Mouse (Mus musculus) olfactory bulb, adult 2 months (tissue): ENCODE data around the gene Tenm2. TPM values are rescaled to one million over a fixed set of nuclear protein-coding genes. Genes with fewer than 3 reads are reported as not detected.

Experiments used
- H3K27ac ChIP-seq: fragments of 200-500 bp; 2 replicates; pipeline ENCODE4 v1.5.1; 2012; ENCODE audit warnings: low read depth, low read length; ENCODE audit not compliant: insufficient read depth
- H3K4me1 ChIP-seq: fragments of 200-500 bp; 2 replicates; pipeline ENCODE4 v1.6.1; 2012; ENCODE audit warnings: low read length; ENCODE audit not compliant: control insufficient read depth, insufficient read depth
- H3K4me3 ChIP-seq: fragments of 200-500 bp; 2 replicates; pipeline ENCODE4 v1.5.1; 2012; ENCODE audit warnings: mild to moderate bottlenecking, low read depth, low read length, moderate library complexity; ENCODE audit not compliant: insufficient read depth
- CTCF ChIP-seq: fragments of 200-500 bp; IDR thresholded peaks from 2 replicates; pipeline ENCODE4 v1.5.1; 2012; ENCODE audit warnings: low read depth, mild to moderate bottlenecking, low read length, moderate library complexity; ENCODE audit not compliant: insufficient read depth
- POLR2A ChIP-seq: fragments of 200-500 bp; IDR thresholded peaks from 2 replicates; pipeline ENCODE4 v1.6.1; 2012; ENCODE audit warnings: mild to moderate bottlenecking, low read depth, low read length, moderate library complexity; ENCODE audit not compliant: insufficient read depth
- whole genome bisulfite sequencing: fragments of 180-500 bp; shearing (Covaris S2); methylation state at CpG from one replicate; pipeline ENCODE4 v1.1.7; 2018; 5-methylcytosine and 5-hydroxymethylcytosine counted together
- polyA plus RNA-seq: library from polyadenylated mRNA; stranded (reverse); fragments of >200 nt; gene quantifications from 2 replicates; pipeline ENCODE4 v1.2.4, GENCODE M21; 2012; ENCODE audit warnings: low replicate concordance; ENCODE audit not compliant: missing spikeins, insufficient read depth, insufficient read length

The Tenm2 gene
- polyA plus RNA-seq, 1 experiment = not detected

- no peak overlapping the region for H3K27ac ChIP-seq
- WGBS = 65% methylated on average over 3 of the region's 3 CpGs
- TF ChIP-seq POLR2A = no peak
- TF ChIP-seq CTCF = no peak
- H3K4me3 ChIP-seq = no peak overlapping the region
- no peaks in the 10 kb centered on the region for H3K4me1 ChIP-seq
Measured at GRCm38 (mm10) chr11:36090210-36090609, 1145.6 kb downstream of the Tenm2 start.

GRCm38 (mm10) chr11:36081399-36082053 is 1154.2 kb downstream of the Tenm2 start:
- 83% methylated on average over 10 of the region's 10 CpGs for WGBS
- H3K27ac ChIP-seq = no peak overlapping the region
- TF ChIP-seq CTCF (no peak), POLR2A (no peak)
- no peak overlapping the region for H3K4me3 ChIP-seq
- H3K4me1 ChIP-seq = peaks cover 7% of the 10 kb centered on the region

GRCm38 (mm10) chr11:36080766-36081165 is 1155.0 kb downstream of the Tenm2 start:
- Histone ChIP-seq H3K27ac (no peak overlapping the region), H3K4me3 (no peak overlapping the region), H3K4me1 (peaks cover 7% of the 10 kb centered on the region)
- 78% methylated on average over 11 of the region's 11 CpGs for WGBS
- TF ChIP-seq CTCF (no peak), POLR2A (no peak)

GRCm38 (mm10) chr11:36078391-36078790 is 1157.4 kb downstream of the Tenm2 start:
- peaks cover 11% of the 10 kb centered on the region for H3K4me1 ChIP-seq
- no peak overlapping the region for H3K4me3 ChIP-seq
- WGBS = 85% methylated on average over 7 of the region's 7 CpGs
- TF ChIP-seq CTCF (no peak), POLR2A (no peak)
- H3K27ac ChIP-seq = no peak overlapping the region

- peaks cover 9% of the 10 kb centered on the region for H3K4me1 ChIP-seq
- TF ChIP-seq CTCF (no peak), POLR2A (no peak)
- H3K4me3 ChIP-seq = no peak overlapping the region
- H3K27ac ChIP-seq = no peak overlapping the region
- 67% methylated on average over 8 of the region's 8 CpGs for WGBS
Measured at GRCm38 (mm10) chr11:36074015-36074567, 1161.7 kb downstream of the Tenm2 start.

GRCm38 (mm10) chr11:36073074-36073818 is 1162.5 kb downstream of the Tenm2 start:
- H3K4me3 ChIP-seq = no peak overlapping the region
- H3K27ac ChIP-seq = no peak overlapping the region
- 58% methylated on average over 8 of the region's 8 CpGs for WGBS
- H3K4me1 ChIP-seq = peaks cover 9% of the 10 kb centered on the region
- TF ChIP-seq POLR2A = no peak
- TF ChIP-seq CTCF = no peak

GRCm38 (mm10) chr11:36072646-36073045 is 1163.1 kb downstream of the Tenm2 start:
- Histone ChIP-seq H3K27ac (no peak overlapping the region), H3K4me1 (peaks cover 9% of the 10 kb centered on the region), H3K4me3 (no peak overlapping the region)
- TF ChIP-seq CTCF (no peak), POLR2A (no peak)
- 62% methylated on average over 5 of the region's 5 CpGs for WGBS

GRCm38 (mm10) chr11:36072038-36072437 is 1163.7 kb downstream of the Tenm2 start:
- Histone ChIP-seq H3K4me3 (no peak overlapping the region), H3K4me1 (peaks cover 9% of the 10 kb centered on the region), H3K27ac (no peak overlapping the region)
- WGBS = 17% methylated on average over 9 of the region's 9 CpGs
- TF ChIP-seq CTCF = no peak
- TF ChIP-seq POLR2A = no peak

GRCm38 (mm10) chr11:36059325-36059843 is 1176.4 kb downstream of the Tenm2 start:
- 25% methylated on average over 1 of the region's 1 CpGs for WGBS
- H3K27ac ChIP-seq = no peak overlapping the region
- no peaks in the 10 kb centered on the region for H3K4me1 ChIP-seq
- H3K4me3 ChIP-seq = no peak overlapping the region
- no peak for TF ChIP-seq CTCF
- no peak for TF ChIP-seq POLR2A
